Mouse (Mus musculus) adrenal gland, adult 2 months (tissue): ENCODE results near the gene Csnk2b. TPM values are rescaled to one million over a fixed set of nuclear protein-coding genes. Genes with fewer than 3 reads are reported as not detected.

Experiments used
- DNase-seq: peaks from one replicate; pipeline ENCODE4 v3.0.0; 2021
- polyA plus RNA-seq: library from polyadenylated mRNA; depleted of rRNA; stranded (reverse); fragments of >200 nt; gene quantifications from 2 replicates; pipeline ENCODE4 v1.2.3, GENCODE M21; 2012; rRNA removed
- total RNA-seq, 2 experiments: library from RNA; stranded (reverse); gene quantifications; 2 replicates each; pipeline ENCODE4 v1.2.3; 2021

The Csnk2b gene
- total and polyA plus RNA-seq, 3 experiments = 212 to 360 (median 337) TPM

- peak; percentile 96 for DNase-seq
These were observed 32.8 kb downstream of the Csnk2b start, which contains the start of gene Abhd16a for GRCm38 (mm10) chr17:35088825-35089644. Abhd16a (plus strand) TSS chr17:35089263.

GRCm38 (mm10) chr17:35088151-35088550 is 33.7 kb downstream of the Csnk2b start:
- no peak for DNase-seq

- no peak for DNase-seq
These were observed 36.5 kb downstream of the Csnk2b start, which contains the start of gene Ly6g6f for GRCm38 (mm10) chr17:35085208-35085865. Ly6g6f (minus strand) TSS chr17:35085610.

- DNase-seq = no peak
These were observed 37.8 kb downstream of the Csnk2b start for GRCm38 (mm10) chr17:35083929-35084497.

- DNase-seq = no peak
These were observed 38.8 kb downstream of the Csnk2b start for GRCm38 (mm10) chr17:35082841-35083576.

- no peak for DNase-seq
These were observed 41.1 kb downstream of the Csnk2b start for GRCm38 (mm10) chr17:35080710-35081109.

- no peak for DNase-seq
These were observed 41.6 kb downstream of the Csnk2b start for GRCm38 (mm10) chr17:35080248-35080647.

- DNase-seq = no peak
These were observed 42.1 kb downstream of the Csnk2b start for GRCm38 (mm10) chr17:35079778-35080177.

GRCm38 (mm10) chr17:35077786-35078233 is 44.0 kb downstream of the Csnk2b start, which contains the start of gene Ly6g6d:
Ly6g6d (minus strand) TSS chr17:35078065.
- no peak for DNase-seq

GRCm38 (mm10) chr17:35077285-35077684 is 44.6 kb downstream of the Csnk2b start:
- DNase-seq = no peak

- DNase-seq = no peak
These were observed 45.2 kb downstream of the Csnk2b start, which contains the start of gene Ly6g6e for GRCm38 (mm10) chr17:35076507-35077176. Ly6g6e (plus strand) TSS chr17:35076902.

GRCm38 (mm10) chr17:35074097-35074496 is 47.8 kb downstream of the Csnk2b start:
- no peak for DNase-seq

GRCm38 (mm10) chr17:35071454-35071853 is 50.4 kb downstream of the Csnk2b start:
- DNase-seq = no peak

GRCm38 (mm10) chr17:35070556-35071229 is 51.2 kb downstream of the Csnk2b start:
- no peak for DNase-seq

- DNase-seq = no peak
These were observed 53.5 kb downstream of the Csnk2b start for GRCm38 (mm10) chr17:35068213-35068914.

Other genes starting within 250 kb of the Csnk2b start
Only the 30 nearest of the 42 such genes appear.
- gene Lsm2, start 140.2 kb downstream of the Csnk2b start, total RNA-seq = 10 to 100 TPM; 32.9 to 45.8 TPM
- gene Lsm2, start 140.2 kb downstream of the Csnk2b start, polyA plus RNA-seq = 82.4 and 84.8 TPM in 2 replicates
- 10 to 100 TPM; 57.9 to 60.2 TPM for gene Vars, start 121.1 kb downstream of the Csnk2b start, total RNA-seq
- 178 and 214 TPM in 2 replicates for gene Vars, start 121.1 kb downstream of the Csnk2b start, polyA plus RNA-seq
- under 1 TPM; 0.26 to 0.55 TPM for gene Vwa7, start 105.5 kb downstream of the Csnk2b start, total RNA-seq
- 0.97 and 1.8 TPM in 2 replicates for gene Vwa7, start 105.5 kb downstream of the Csnk2b start, polyA plus RNA-seq
- under 1 TPM in 1 of 2 experiments, not detected in 1; 0.79 TPM for gene Sapcd1, start 94.0 kb downstream of the Csnk2b start, total RNA-seq
- gene Sapcd1, start 94.0 kb downstream of the Csnk2b start, polyA plus RNA-seq = 0.83 and 2.0 TPM in 2 replicates
- under 1 TPM; 0.75 to 0.93 TPM for gene Msh5, start 75.3 kb downstream of the Csnk2b start, total RNA-seq
- gene Msh5, start 75.3 kb downstream of the Csnk2b start, polyA plus RNA-seq = 1.3 and 1.7 TPM in 2 replicates
- 100 to 1,000 TPM in 1 of 2 experiments, 10 to 100 TPM in 1; 80.8 to 136 TPM for gene Clic1, start 72.1 kb downstream of the Csnk2b start, total RNA-seq
- gene Clic1, start 72.1 kb downstream of the Csnk2b start, polyA plus RNA-seq = 62.2 and 64.1 TPM in 2 replicates
- 10 to 100 TPM in 1 of 2 experiments, 1 to 10 TPM in 1; 7.2 to 26.6 TPM for gene Ddah2, start 63.0 kb downstream of the Csnk2b start, total RNA-seq
- gene Ddah2, start 63.0 kb downstream of the Csnk2b start, polyA plus RNA-seq = 25.9 and 35.6 TPM in 2 replicates
- not detected for gene Ly6g6c, start 56.7 kb downstream of the Csnk2b start, total RNA-seq
- gene Ly6g6c, start 56.7 kb downstream of the Csnk2b start, polyA plus RNA-seq = not detected in 2 replicates
- not detected for gene Mpig6b, start 55.9 kb downstream of the Csnk2b start, total RNA-seq
- 0.06 TPM in 1 of 2 replicates, not detected in the other for gene Mpig6b, start 55.9 kb downstream of the Csnk2b start, polyA plus RNA-seq
- not detected for gene Ly6g6e, start 45.2 kb downstream of the Csnk2b start, total RNA-seq
- 0.21 and 0.34 TPM in 2 replicates for gene Ly6g6e, start 45.2 kb downstream of the Csnk2b start, polyA plus RNA-seq
- gene Ly6g6d, start 44.0 kb downstream of the Csnk2b start, total RNA-seq = under 1 TPM in 1 of 2 experiments, not detected in 1; 0.45 TPM
- gene Ly6g6d, start 44.0 kb downstream of the Csnk2b start, polyA plus RNA-seq = 0.57 and 1.1 TPM in 2 replicates
- not detected for gene Ly6g6f, start 36.4 kb downstream of the Csnk2b start, total RNA-seq
- gene Ly6g6f, start 36.4 kb downstream of the Csnk2b start, polyA plus RNA-seq = not detected in 2 replicates
- 10 to 100 TPM; 71.8 to 95.8 TPM for gene Abhd16a, start 32.8 kb downstream of the Csnk2b start, total RNA-seq
- 219 and 291 TPM in 2 replicates for gene Abhd16a, start 32.8 kb downstream of the Csnk2b start, polyA plus RNA-seq
- gene Ly6g5c, start 13.8 kb downstream of the Csnk2b start, total RNA-seq = not detected
- gene Ly6g5c, start 13.8 kb downstream of the Csnk2b start, polyA plus RNA-seq = not detected in 2 replicates
- under 1 TPM; 0.23 to 0.35 TPM for gene Ly6g5b, start 6.6 kb downstream of the Csnk2b start, total RNA-seq
- gene Ly6g5b, start 6.6 kb downstream of the Csnk2b start, polyA plus RNA-seq = 0.42 and 0.52 TPM in 2 replicates
- 10 to 100 TPM; 12.4 to 12.8 TPM for gene Gpank1, start 598 bp downstream of the Csnk2b start, total RNA-seq
- 13.3 and 15.8 TPM in 2 replicates for gene Gpank1, start 598 bp downstream of the Csnk2b start, polyA plus RNA-seq
- gene D17H6S53E, start 4.3 kb upstream of the Csnk2b start, total RNA-seq = 10 to 100 TPM; 23.4 to 32.0 TPM
- gene D17H6S53E, start 4.3 kb upstream of the Csnk2b start, polyA plus RNA-seq = 27.7 and 45.5 TPM in 2 replicates
- gene Apom, start 10.0 kb upstream of the Csnk2b start, total RNA-seq = under 1 TPM in 1 of 2 experiments, not detected in 1; 0.78 TPM
- 0.22 TPM in 1 of 2 replicates, not detected in the other for gene Apom, start 10.0 kb upstream of the Csnk2b start, polyA plus RNA-seq
- 100 to 1,000 TPM; 389 to 403 TPM for gene Bag6, start 13.1 kb upstream of the Csnk2b start, total RNA-seq
- 433 and 470 TPM in 2 replicates for gene Bag6, start 13.1 kb upstream of the Csnk2b start, polyA plus RNA-seq
- 100 to 1,000 TPM; 205 to 258 TPM for gene Prrc2a, start 42.8 kb upstream of the Csnk2b start, total RNA-seq
- gene Prrc2a, start 42.8 kb upstream of the Csnk2b start, polyA plus RNA-seq = 598 and 625 TPM in 2 replicates
- 1 to 10 TPM; 3.4 to 6.4 TPM for gene Aif1, start 54.0 kb upstream of the Csnk2b start, total RNA-seq
- gene Aif1, start 54.0 kb upstream of the Csnk2b start, polyA plus RNA-seq = 0.30 and 0.46 TPM in 2 replicates
- 1 to 10 TPM; 5.0 to 7.6 TPM for gene Lst1, start 66.4 kb upstream of the Csnk2b start, total RNA-seq
- 3.6 and 4.6 TPM in 2 replicates for gene Lst1, start 66.4 kb upstream of the Csnk2b start, polyA plus RNA-seq
- gene Ltb, start 72.4 kb upstream of the Csnk2b start, total RNA-seq = 1 to 10 TPM; 1.8 to 7.7 TPM
- gene Ltb, start 72.4 kb upstream of the Csnk2b start, polyA plus RNA-seq = 5.8 and 8.5 TPM in 2 replicates
- gene Tnf, start 80.0 kb upstream of the Csnk2b start, total RNA-seq = under 1 TPM; 0.35 to 0.52 TPM
- 0.62 and 1.0 TPM in 2 replicates for gene Tnf, start 80.0 kb upstream of the Csnk2b start, polyA plus RNA-seq
- under 1 TPM; 0.26 to 0.35 TPM for gene Lta, start 83.3 kb upstream of the Csnk2b start, total RNA-seq
- gene Lta, start 83.3 kb upstream of the Csnk2b start, polyA plus RNA-seq = 0.18 and 0.33 TPM in 2 replicates
- not detected for gene Gm16181, start 98.8 kb upstream of the Csnk2b start, total RNA-seq
- 0.31 and 1.3 TPM in 2 replicates for gene Gm16181, start 98.8 kb upstream of the Csnk2b start, polyA plus RNA-seq
- gene Atp6v1g2, start 111.6 kb upstream of the Csnk2b start, total RNA-seq = 1 to 10 TPM; 5.6 to 5.7 TPM
- gene Atp6v1g2, start 111.6 kb upstream of the Csnk2b start, polyA plus RNA-seq = 7.2 and 8.5 TPM in 2 replicates
- gene Nfkbil1, start 113.7 kb upstream of the Csnk2b start, total RNA-seq = 10 to 100 TPM; 14.1 to 19.4 TPM
- 52.3 and 57.6 TPM in 2 replicates for gene Nfkbil1, start 113.7 kb upstream of the Csnk2b start, polyA plus RNA-seq
- gene Ddx39b, start 119.7 kb upstream of the Csnk2b start, total RNA-seq = 100 to 1,000 TPM; 192 to 200 TPM
- 164 and 180 TPM in 2 replicates for gene Ddx39b, start 119.7 kb upstream of the Csnk2b start, polyA plus RNA-seq
- gene H2-D1, start 140.7 kb upstream of the Csnk2b start, total RNA-seq = 100 to 1,000 TPM; 172 to 281 TPM
- gene H2-D1, start 140.7 kb upstream of the Csnk2b start, polyA plus RNA-seq = 473 and 543 TPM in 2 replicates